In the genomic region with DNA sequence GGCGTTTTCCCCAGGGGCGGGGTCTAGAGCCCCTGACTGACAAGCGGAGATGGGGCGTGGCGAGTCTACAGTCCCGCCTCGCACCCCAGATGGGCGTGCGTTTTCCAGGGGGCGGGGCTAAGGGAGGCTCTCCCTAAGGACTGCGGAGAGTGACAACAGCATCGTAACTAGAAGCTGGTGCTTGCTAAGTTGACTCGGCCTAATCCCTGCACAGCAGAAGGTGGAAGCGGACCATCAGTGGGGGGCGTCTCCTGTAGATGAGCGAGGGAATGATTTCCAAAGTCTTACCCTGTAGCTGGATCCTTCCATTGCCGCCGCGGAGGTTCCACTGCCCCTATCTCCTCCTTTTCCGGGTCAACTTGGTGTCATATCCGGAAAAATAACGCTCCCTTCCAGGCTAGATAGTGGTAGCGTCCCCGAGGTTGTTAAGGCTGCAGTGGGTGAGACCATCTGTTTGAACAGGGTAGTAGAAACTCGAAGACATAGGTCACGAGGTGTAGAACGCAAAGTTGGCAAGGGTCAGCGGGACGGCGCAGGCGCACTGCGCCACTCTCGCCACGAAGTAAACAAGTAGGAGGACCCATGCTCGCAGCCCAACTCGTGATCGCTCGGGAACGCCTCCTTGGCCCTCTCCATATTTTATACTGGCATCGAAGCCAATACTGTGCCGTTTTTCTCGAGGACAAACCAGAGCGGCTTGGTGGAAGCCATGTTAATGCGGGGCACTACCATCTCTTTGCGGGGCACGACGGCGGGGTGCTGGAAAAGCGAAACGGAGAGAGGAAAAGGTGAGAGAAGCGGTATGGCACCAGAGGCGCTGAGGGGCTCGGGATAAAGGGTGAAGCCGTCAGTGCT, we compare ENCODE assay signal across 8 mouse cellular contexts. TPM values are rescaled to one million over a fixed set of nuclear protein-coding genes. Genes with fewer than 3 reads are reported as not detected.
A peak's percentile ranks its signal among the peaks of the same experiment; 100 is the strongest.
DNase-seq lines count a peak whose midpoint lies in the region; ATAC-seq and TF ChIP-seq lines count a peak whose summit lies in the region.

A gene (plus strand): TSS at position 431 of the 855 bp plus-strand sequence.
A gene (minus strand): TSS at position 519 of the 855 bp plus-strand sequence.

- WGBS in embryonic facial prominence, embryonic 14.5 days: 1% methylated on average over 52 of the region's 54 CpGs
- under 1% methylated on average over 54 of the region's 54 CpGs for WGBS in heart, adult 2 months
- whole genome bisulfite sequencing in limb, embryonic 13.5 days: 0% methylated on average over 54 of the region's 54 CpGs
- under 1% methylated on average over 54 of the region's 54 CpGs for WGBS in midbrain, embryonic 16.5 days

- peak within 1 kb of the TSS; percentile 66 for H3K4me2 ChIP-seq in embryonic facial prominence, embryonic 14.5 days (ENCODE audit: low read depth, low read length)
- H3K4me2 ChIP-seq in limb, embryonic 13.5 days (replicated peaks): peak within 1 kb of the TSS; percentile 94
- peak within 1 kb of the TSS; percentile 90 for H3K4me2 ChIP-seq in midbrain, embryonic 16.5 days (ENCODE audit: low read length)

- peak within 1 kb of the TSS; percentile 81 for H3K9ac ChIP-seq in embryonic facial prominence, embryonic 14.5 days (ENCODE audit: low read depth, low read length)
- peak within 1 kb of the TSS; percentile 74 for H3K9ac ChIP-seq in heart, adult 2 months (ENCODE audit: low read depth, low read length)
- H3K9ac ChIP-seq in limb, embryonic 13.5 days: peak within 1 kb of the TSS; percentile 82
- peak within 1 kb of the TSS; percentile 73 for H3K9ac ChIP-seq in midbrain, embryonic 16.5 days (ENCODE audit: low read depth, low read length)

- peak; percentile 89 for ATAC-seq in embryonic facial prominence, embryonic 14.5 days (ENCODE audit: low read depth)
- ATAC-seq in limb, embryonic 13.5 days (ENCODE audit: low FRiP score, low read depth): peak; percentile 88
- peak; percentile 90 for ATAC-seq in midbrain, embryonic 16.5 days

- no peak for TF ChIP-seq CTCF in heart, adult 2 months (IDR thresholded peaks at IDR 0.05)

- peak within 1 kb of the TSS; percentile 95 for H3K27ac ChIP-seq in embryonic facial prominence, embryonic 14.5 days (replicated peaks; ENCODE audit: low read depth, low read length)
- peak within 1 kb of the TSS; percentile 94 for H3K27ac ChIP-seq in heart, adult 2 months
- peak within 1 kb of the TSS; percentile 95 for H3K27ac ChIP-seq in limb, embryonic 13.5 days
- H3K27ac ChIP-seq in midbrain, embryonic 16.5 days (ENCODE audit: low read length): peak within 1 kb of the TSS; percentile 98

- peaks cover 50% of the 10 kb centered on the region for H3K36me3 ChIP-seq in embryonic facial prominence, embryonic 14.5 days (ENCODE audit: control insufficient read depth, insufficient read depth, low read length)
- no peaks in the 10 kb centered on the region for H3K36me3 ChIP-seq in heart, adult 2 months (ENCODE audit: control insufficient read depth, insufficient read depth, low read length)
- H3K36me3 ChIP-seq in limb, embryonic 13.5 days: peaks cover 52% of the 10 kb centered on the region
- H3K36me3 ChIP-seq in midbrain, embryonic 16.5 days (ENCODE audit: control insufficient read depth, insufficient read depth, low read length): peaks cover 30% of the 10 kb centered on the region

- peak within 1 kb of the TSS; percentile 68 for H3K4me3 ChIP-seq in embryonic facial prominence, embryonic 14.5 days (ENCODE audit: low read depth, low read length)
- H3K4me3 ChIP-seq in heart, adult 2 months: peak within 1 kb of the TSS; percentile 100
- peak within 1 kb of the TSS; percentile 79 for H3K4me3 ChIP-seq in limb, embryonic 13.5 days
- peak within 1 kb of the TSS; percentile 57 for H3K4me3 ChIP-seq in midbrain, embryonic 16.5 days (ENCODE audit: low read depth, low read length)

- peak; percentile 96 for TF ChIP-seq POLR2A in heart, adult 2 months (IDR thresholded peaks at IDR 0.05; ENCODE audit: insufficient read depth, low read depth, low read length)

- H3K27me3 ChIP-seq in embryonic facial prominence, embryonic 14.5 days (replicated peaks; ENCODE audit: control insufficient read depth, insufficient read depth, low read length): no peaks in the 10 kb centered on the region
- H3K27me3 ChIP-seq in heart, adult 2 months (ENCODE audit: control insufficient read depth, insufficient read depth, low read length): no peaks in the 10 kb centered on the region
- H3K27me3 ChIP-seq in limb, embryonic 13.5 days: no peaks in the 10 kb centered on the region
- no peaks in the 10 kb centered on the region for H3K27me3 ChIP-seq in midbrain, embryonic 16.5 days (ENCODE audit: control insufficient read depth, insufficient read depth, low read depth, low read length)

- H3K4me1 ChIP-seq in embryonic facial prominence, embryonic 14.5 days (ENCODE audit: control insufficient read depth, insufficient read depth, low read length): peaks cover 18% of the 10 kb centered on the region
- peaks cover 6% of the 10 kb centered on the region for H3K4me1 ChIP-seq in heart, adult 2 months (ENCODE audit: control insufficient read depth, insufficient read depth, low read length)
- peaks cover 41% of the 10 kb centered on the region for H3K4me1 ChIP-seq in limb, embryonic 13.5 days
- H3K4me1 ChIP-seq in midbrain, embryonic 16.5 days (ENCODE audit: control insufficient read depth, insufficient read depth, low read length): peaks cover 21% of the 10 kb centered on the region

- H3K9me3 ChIP-seq in embryonic facial prominence, embryonic 14.5 days (ENCODE audit: control insufficient read depth, low read length): no peaks in the 10 kb centered on the region
- no peaks in the 10 kb centered on the region for H3K9me3 ChIP-seq in limb, embryonic 13.5 days
- no peaks in the 10 kb centered on the region for H3K9me3 ChIP-seq in midbrain, embryonic 16.5 days (replicated peaks; ENCODE audit: control insufficient read depth, low read length, poor library complexity, severe bottlenecking)

- DNase-seq in 3T3-L1 (ENCODE audit: low read depth, low spot score): peak; percentile 97
- peak; percentile 90 to 97 for DNase-seq in adrenal gland, postnatal 4 days (ENCODE audit: low spot score in 2 of 2)
- peak; percentile 99 for DNase-seq in embryonic facial prominence, embryonic 14.5 days (ENCODE audit: low spot score)
- peak; percentile 98 to 100 for DNase-seq in heart, adult 2 months
- DNase-seq in kidney, adult 8-10 months: peak; percentile 100
- DNase-seq in spleen, postnatal 10 days (ENCODE audit: low spot score in 2 of 2): peak; percentile 93 to 96

- H3K79me2 ChIP-seq in heart, adult 2 months (replicated peaks; ENCODE audit: control insufficient read depth, insufficient read depth, low read length): peaks cover 3% of the 10 kb centered on the region

- intact Hi-C loops in heart, adult 2 months (cut with DNase I): no loop called here

- TF ChIP-seq EP300 in heart, adult 2 months (IDR thresholded peaks at IDR 0.05; ENCODE audit: insufficient read depth, low read depth, low read length): peak; percentile 84

RNA-seq across cellular contexts. Expression of the first gene that starts in this region (rescaled TPM):
- total RNA-seq in adrenal gland, postnatal 4 days (2021): 100 to 1,000 TPM; 119 to 134 TPM
- polyA plus RNA-seq in embryonic facial prominence, embryonic 14.5 days (2014; fragmentation: Nextera tagmentation; extraction: Ambion mirVana): 69.0 and 78.6 TPM in 2 replicates
- 10 to 100 TPM; 62.6 to 72.8 TPM for total RNA-seq in heart, adult 2 months (2021)
- polyA plus RNA-seq in heart, adult 2 months (2012; rRNA removed): 53.8 and 63.0 TPM in 2 replicates
- 112 and 122 TPM in 2 replicates for polyA plus RNA-seq in limb, embryonic 13.5 days (2015; fragmentation: Nextera tagmentation; extraction: Ambion mirVana)
- 82.2 and 83.2 TPM in 2 replicates for polyA plus RNA-seq in midbrain, embryonic 16.5 days (2015; fragmentation: Nextera tagmentation; extraction: Ambion mirVana)

RNA-seq across cellular contexts. Expression of the second gene that starts in this region (rescaled TPM):
- 10 to 100 TPM; 87.9 to 92.0 TPM for total RNA-seq in adrenal gland, postnatal 4 days (2021)
- polyA plus RNA-seq in embryonic facial prominence, embryonic 14.5 days (2014; fragmentation: Nextera tagmentation; extraction: Ambion mirVana): 66.9 and 82.7 TPM in 2 replicates
- 10 to 100 TPM; 29.6 to 46.6 TPM for total RNA-seq in heart, adult 2 months (2021)
- polyA plus RNA-seq in heart, adult 2 months (2012; rRNA removed): 56.0 and 61.9 TPM in 2 replicates
- polyA plus RNA-seq in limb, embryonic 13.5 days (2015; fragmentation: Nextera tagmentation; extraction: Ambion mirVana): 86.0 and 90.5 TPM in 2 replicates
- polyA plus RNA-seq in midbrain, embryonic 16.5 days (2015; fragmentation: Nextera tagmentation; extraction: Ambion mirVana): 118 and 123 TPM in 2 replicates

Comparison
In these comparisons a context has a peak if more than half of its experiments do, and no peak if none do; other contexts are left out.
1. Peak in every context shown above with its lines: DNase-seq, ATAC-seq, H3K4me3 ChIP-seq and H3K27ac ChIP-seq.